Mouse (Mus musculus): ENCODE data around the gene Mep1a.

GRCm38 (mm10) chr17:43518644-43519409 is 16.2 kb upstream of the Mep1a start:
- peak; percentile 69 for TF ChIP-seq CTCF (IDR thresholded peaks at IDR 0.05; ENCODE audit: low read depth)
- no peak for TF ChIP-seq EP300 (IDR thresholded peaks at IDR 0.05; ENCODE audit: low read depth)

Data from liver, embryonic 14.5 days (tissue).